Mouse (Mus musculus) retina, embryonic 14.5 days (tissue): ENCODE measurements around the gene Arl5c.

Experiments used
- DNase-seq: peaks from one replicate; pipeline ENCODE4 v3.0.0-alpha.2; 2015; ENCODE audit warnings: low spot score

Gene Arl5c

DNA sequence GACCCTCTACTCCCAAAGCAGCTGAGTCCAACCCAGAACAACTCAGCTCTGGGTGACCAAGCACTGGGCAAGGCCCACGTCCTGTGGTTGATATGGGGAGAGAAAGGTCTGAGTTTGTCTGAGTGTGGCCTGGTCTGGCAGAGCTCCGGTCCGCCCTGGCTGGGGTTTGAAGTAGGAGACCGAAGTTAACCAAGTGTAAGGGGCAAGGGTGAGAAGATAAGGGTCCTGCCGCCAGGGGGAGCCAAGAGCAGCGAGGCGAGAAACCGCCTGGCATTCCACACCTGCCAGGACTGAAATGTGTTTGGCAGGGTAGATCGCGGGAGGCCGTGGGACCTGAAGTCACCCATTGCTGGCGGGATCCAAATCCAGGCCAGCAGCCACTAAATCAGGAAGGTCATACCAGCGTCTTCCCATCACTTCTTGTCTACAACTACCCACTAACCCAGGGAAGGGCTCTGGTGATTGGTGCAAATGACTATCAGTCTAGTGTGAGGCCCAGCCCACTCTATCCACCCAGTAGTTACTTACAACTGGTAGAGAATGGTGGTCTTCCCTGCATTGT, 1.4 kb downstream of the Arl5c start:
- DNase-seq, result peak; percentile 89

- DNase-seq, result peak; percentile 97
These were observed 7.4 kb downstream of the Arl5c start for GRCm38 (mm10) chr11:97988530-97989096.

GRCm38 (mm10) chr11:97987551-97988526, 8.1 kb downstream of the Arl5c start:
- peak; percentile 98 for DNase-seq

GRCm38 (mm10) chr11:97986738-97987465, 9.1 kb downstream of the Arl5c start:
- no peak for DNase-seq

- no peak for DNase-seq
These were observed 10.0 kb downstream of the Arl5c start, which contains the start of gene Plxdc1 for GRCm38 (mm10) chr11:97985727-97986677. Gene Plxdc1, minus strand, starts transcription at chr11:97986444.

- DNase-seq, result no peak
These were observed 12.0 kb downstream of the Arl5c start for GRCm38 (mm10) chr11:97983983-97984382.

GRCm38 (mm10) chr11:97983506-97983905, 12.5 kb downstream of the Arl5c start:
- no peak for DNase-seq

DNA sequence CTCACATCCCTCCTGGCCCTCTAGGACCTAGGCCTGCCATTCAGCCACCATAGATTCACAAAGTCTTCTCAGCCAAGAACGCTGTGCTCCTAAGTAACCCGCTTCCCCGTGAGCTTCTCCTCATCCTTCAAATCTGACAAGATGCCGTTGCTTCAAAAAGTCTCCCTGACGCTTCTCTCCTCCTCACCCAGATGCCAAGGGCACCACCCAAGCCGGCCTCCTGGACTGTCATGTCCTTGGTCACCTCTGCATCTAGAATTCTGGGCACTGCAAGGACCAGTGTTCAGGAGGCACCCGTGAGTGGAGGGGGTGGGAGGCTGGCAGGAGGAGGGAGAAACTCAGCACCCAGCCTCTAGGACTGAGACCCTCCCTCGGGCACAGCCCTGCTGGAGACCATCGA, 13.3 kb downstream of the Arl5c start:
- no peak for DNase-seq

DNA sequence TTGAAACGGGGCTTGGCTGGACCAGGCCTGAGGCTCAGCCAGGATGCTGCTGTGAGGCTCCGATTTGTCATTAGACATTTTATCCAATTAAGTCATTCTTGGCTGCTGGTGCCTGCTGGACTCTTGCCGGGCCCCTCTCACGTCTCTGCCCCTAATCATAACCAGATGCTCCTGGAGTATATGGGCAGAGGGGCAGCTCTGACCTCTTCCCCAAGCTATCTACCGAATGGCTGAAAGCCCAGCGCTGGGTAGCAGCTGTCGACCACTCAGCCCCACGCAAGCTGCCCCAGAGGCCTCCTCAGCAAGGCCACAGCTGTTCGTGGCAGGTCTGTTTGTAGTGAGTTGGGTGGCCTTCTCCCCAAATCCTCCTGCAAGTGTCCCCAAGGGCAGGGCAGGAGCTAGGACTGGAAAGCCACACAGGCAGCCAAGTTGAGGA, 15.4 kb downstream of the Arl5c start:
- no peak for DNase-seq

DNA sequence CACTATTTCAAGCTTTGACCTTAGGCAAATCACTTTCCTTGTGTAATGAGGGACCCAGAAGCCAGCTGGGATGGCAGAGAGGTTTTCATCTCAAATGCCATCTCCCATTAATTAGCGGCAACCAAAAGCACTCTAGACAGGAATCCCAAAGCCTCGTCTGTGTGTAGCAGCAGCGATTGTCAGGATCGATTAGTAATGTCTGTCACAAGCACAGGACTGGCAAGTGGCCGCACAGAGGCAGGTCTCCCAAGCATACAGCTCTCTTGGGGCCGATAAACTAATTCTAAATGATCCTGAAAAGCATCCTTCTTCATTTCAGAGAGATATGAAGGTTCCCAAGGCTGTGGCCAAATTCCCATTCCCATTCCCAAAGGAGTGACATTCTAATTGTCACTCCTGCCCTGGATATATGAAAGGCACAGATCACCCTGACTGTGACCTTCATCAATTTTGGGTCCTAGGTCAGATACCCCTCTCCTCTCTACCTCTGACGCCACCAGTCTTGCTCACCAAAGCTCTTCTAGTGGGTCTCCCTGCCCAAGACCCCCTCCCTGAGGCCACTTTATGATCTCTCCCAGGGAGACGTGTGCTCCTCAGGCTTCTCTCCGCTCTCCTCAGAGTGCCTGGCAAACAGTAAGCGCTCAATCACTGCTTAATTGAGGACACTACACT, 16.0 kb downstream of the Arl5c start:
- no peak for DNase-seq

- DNase-seq, result no peak
These were observed 17.6 kb downstream of the Arl5c start for GRCm38 (mm10) chr11:97978392-97978791.

DNA sequence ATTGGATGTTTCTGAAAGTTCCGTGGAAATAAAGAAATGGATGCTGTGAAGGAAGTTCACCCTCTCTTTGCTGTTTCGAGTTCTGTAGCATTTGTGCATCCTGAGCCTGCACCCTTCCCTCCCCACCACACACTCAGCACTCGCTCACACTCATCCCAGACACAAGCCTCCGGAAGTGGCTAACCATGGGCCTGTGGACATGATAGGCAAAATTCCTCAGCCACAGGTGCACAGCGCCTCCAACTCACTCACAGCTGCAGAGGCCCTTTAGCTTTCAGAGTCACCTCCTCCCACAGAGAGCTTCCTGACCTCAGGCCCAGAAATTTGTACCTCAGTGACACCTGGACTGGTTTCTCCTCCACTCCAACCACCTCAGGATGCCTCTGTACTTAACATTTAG, 18.2 kb downstream of the Arl5c start:
- DNase-seq, result no peak

- DNase-seq, result no peak
These were observed 21.2 kb downstream of the Arl5c start for GRCm38 (mm10) chr11:97974746-97975145.

DNA sequence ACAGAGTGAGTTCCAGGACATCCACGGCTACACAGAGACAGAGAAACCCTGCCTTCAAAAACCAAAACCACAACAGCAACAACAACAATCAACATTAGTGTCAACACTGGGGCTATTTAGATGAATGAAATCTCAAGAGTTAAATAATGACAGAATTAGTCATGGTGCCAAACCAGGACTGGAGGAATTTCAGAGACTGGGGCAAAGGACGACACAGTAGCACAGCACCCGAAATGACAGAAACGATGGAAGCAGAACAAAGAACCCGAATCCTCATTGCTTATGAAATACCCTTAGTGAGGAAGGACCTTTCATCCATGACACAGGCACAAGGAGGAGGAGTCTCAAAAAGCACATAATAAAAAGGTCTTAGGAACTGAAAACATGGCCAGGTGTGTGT, 21.8 kb downstream of the Arl5c start:
- no peak for DNase-seq

DNA sequence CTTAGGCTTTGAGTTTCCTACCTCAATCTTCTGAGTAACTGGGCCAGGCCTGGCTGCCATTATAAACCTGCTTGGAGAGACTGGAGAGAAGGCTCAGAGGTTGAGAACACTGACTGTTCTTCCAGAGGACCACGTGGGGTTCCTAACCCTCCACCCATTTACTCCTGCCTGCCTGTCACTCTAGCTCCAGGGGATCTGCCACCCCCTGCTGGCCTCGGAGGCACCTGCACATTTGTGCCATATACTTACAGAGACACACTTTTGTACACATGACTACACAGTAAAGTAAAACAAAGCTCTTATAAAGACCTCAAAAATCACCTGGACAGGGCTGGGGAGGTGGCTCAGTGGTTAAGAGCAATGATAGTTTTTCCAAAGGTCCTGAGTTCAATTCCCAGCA, 23.5 kb downstream of the Arl5c start:
- no peak for DNase-seq

GRCm38 (mm10) chr11:97971232-97971631, 24.7 kb downstream of the Arl5c start:
- DNase-seq, result no peak

GRCm38 (mm10) chr11:97970771-97971170, 25.2 kb downstream of the Arl5c start:
- DNase-seq, result no peak

DNA sequence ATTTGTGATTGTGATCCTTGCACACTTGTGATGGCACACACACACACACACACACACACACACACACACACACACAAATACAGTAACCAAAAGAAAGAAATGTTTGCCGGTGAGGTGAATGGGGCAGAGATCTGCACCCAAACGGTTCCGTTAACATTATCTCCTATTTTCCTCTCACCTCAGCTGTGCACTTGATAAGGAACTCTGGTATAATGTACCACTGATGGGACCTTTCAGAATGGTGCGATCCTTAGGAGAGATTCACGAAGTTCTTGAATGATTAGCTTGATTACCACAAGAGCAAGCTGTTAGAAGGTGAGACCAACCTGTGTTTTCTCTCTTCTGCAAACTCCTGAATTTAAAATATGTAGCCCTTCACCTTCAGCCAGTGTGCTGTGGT, 27.6 kb downstream of the Arl5c start:
- DNase-seq, result no peak

DNA sequence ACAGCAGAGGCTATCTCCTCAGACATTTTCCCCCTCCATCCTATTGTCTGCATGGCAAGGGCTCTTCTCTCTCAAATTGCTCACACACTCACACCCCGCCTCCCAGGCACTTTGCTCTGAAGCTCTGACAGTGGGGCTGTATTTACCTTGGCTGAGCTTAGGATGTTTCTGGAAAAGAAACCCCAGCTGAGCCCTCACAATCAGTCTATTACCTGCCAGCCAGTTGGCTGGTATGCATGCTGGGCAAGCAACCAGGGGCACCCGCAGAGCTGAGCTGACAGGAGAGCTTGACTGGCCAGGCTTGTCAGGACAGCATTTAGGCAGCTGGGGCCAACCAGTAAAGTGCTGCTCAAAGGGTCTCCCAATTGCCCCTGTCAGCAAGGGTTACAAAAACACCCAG, 28.9 kb downstream of the Arl5c start:
- DNase-seq, result no peak

DNA sequence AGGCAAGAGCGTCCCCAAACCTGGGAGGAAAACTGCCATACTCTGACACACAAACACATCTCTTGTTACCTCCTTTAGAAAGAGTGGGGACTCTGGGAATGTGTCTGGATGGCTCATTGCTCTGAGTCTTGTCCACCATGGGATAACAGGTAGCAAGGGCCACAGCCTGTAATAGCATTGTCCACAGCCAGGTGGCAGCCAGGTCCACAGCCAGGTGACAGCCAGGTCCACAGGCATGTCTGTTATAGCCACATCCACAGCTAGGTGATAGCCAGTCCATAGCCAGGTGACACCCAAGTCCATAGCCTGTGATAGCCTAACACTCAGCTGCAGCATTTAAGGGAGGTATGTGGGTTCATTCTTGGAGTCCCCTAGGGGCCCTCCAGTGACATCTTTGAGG, 35.1 kb downstream of the Arl5c start:
- DNase-seq, result no peak

DNA sequence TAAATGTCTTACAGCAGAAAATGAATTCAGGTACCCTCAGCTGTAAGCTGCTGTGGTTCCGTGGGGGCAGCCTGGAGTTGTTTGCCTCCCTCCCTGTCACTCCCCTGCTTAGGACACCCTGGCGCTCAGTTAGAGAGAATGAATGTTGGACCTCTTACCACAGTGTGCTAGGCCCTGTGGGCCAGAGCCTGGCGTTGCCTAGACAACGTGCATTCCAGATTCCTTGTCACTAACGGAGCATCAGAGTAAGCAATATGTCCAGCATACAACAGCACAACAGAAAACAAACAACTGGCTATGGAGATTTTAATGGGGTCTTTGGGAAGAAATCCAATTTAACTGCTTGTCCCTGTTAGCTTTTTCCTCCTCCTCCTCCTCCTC, 36.7 kb downstream of the Arl5c start:
- no peak for DNase-seq
